Mouse (Mus musculus): ENCODE measurements around the gene Trim3.

DNA sequence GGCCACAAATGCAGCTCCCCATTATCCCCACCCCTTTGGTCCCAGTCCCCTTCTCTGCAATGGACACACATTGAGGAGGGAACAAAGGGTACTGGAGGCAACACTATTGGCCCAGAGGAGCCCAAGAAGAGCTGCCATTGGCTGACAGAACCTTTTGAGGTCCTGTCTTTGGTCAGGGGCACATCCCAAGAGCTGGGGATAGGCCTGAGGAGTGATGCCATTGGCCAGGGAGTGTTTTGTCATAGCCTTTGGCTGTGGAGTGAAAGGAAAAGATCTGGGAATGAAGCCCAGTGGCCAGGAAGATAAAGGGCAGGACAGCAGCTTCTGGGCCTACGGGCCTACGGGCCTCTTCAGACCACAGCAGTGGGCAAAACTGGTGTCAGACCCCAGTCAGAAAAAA is 2.4 kb upstream of the Trim3 start:
- TF ChIP-seq E2F4 (IDR thresholded peaks at IDR 0.05; ENCODE audit: insufficient read depth): no peak
- no peak for TF ChIP-seq USF1 (IDR thresholded peaks at IDR 0.05; ENCODE audit: low read depth)
- no peak for TF ChIP-seq POLR2A (IDR thresholded peaks at IDR 0.05; ENCODE audit: insufficient read length, low read depth)
- TF ChIP-seq TCF3 (IDR thresholded peaks at IDR 0.05; ENCODE audit: insufficient read length, low read depth): no peak
- TF ChIP-seq CEBPB (IDR thresholded peaks at IDR 0.05; ENCODE audit: insufficient read depth, poor library complexity, severe bottlenecking): no peak
- no peak for TF ChIP-seq MYOD1 (IDR thresholded peaks at IDR 0.05; ENCODE audit: control insufficient read depth in 1 of 3, insufficient read length in 2 of 3, low read depth in 2 of 3)
- no peak for TF ChIP-seq MYOG (IDR thresholded peaks at IDR 0.05; ENCODE audit: control insufficient read depth in 1 of 3, insufficient read depth in 1 of 3, insufficient read length in 2 of 3, low read depth in 2 of 3)
- no peak for TF ChIP-seq MAX (IDR thresholded peaks at IDR 0.05; ENCODE audit: low read depth)
- TF ChIP-seq POLR2AphosphoS2 (IDR thresholded peaks at IDR 0.05; ENCODE audit: insufficient read length, low read depth): no peak
- no peak for TF ChIP-seq TCF12 (IDR thresholded peaks at IDR 0.05; ENCODE audit: insufficient read depth, poor library complexity, severe bottlenecking)
- no peak for TF ChIP-seq SRF (IDR thresholded peaks at IDR 0.05; ENCODE audit: control insufficient read depth, insufficient read length, low read depth)
- no peak for TF ChIP-seq REST (IDR thresholded peaks at IDR 0.05; ENCODE audit: insufficient read depth, insufficient read length)
